Mouse (Mus musculus) neural tube, embryonic 14.5 days (tissue): ENCODE measurements around the gene Ewsr1. TPM values are rescaled to one million over a fixed set of nuclear protein-coding genes. Genes with fewer than 3 reads are reported as not detected.

Experiments used
- ATAC-seq: fragments of 200-750 bp; cut with Nextera tagmentation; 2 replicates; pipeline ENCODE4 v1.8.0; 2017; ENCODE audit warnings: low read depth, mild to moderate bottlenecking, moderate TSS enrichment, moderate library complexity
- H3K27ac ChIP-seq: fragments of 300-500 bp; sonication (generic); 2 replicates; pipeline ENCODE4 v1.5.1; 2014; ENCODE audit warnings: low read depth, mild to moderate bottlenecking, control low read depth, low read length, moderate library complexity, mixed read lengths
- H3K27me3 ChIP-seq: fragments of 300-500 bp; sonication (generic); 2 replicates; pipeline ENCODE4 v1.6.1; 2014; ENCODE audit warnings: low read length; ENCODE audit not compliant: control insufficient read depth, insufficient read depth
- H3K36me3 ChIP-seq: fragments of 300-500 bp; sonication (generic); 2 replicates; pipeline ENCODE4 v1.6.1; 2014; ENCODE audit warnings: low read length, mixed read lengths; ENCODE audit not compliant: control insufficient read depth, insufficient read depth
- H3K4me1 ChIP-seq: fragments of 300-500 bp; sonication (generic); 2 replicates; pipeline ENCODE4 v1.6.1; 2014; ENCODE audit warnings: low read length; ENCODE audit not compliant: control insufficient read depth, insufficient read depth
- H3K4me2 ChIP-seq: fragments of 300-500 bp; sonication (generic); 2 replicates; pipeline ENCODE4 v1.6.1; 2014; ENCODE audit warnings: mild to moderate bottlenecking, low read depth, low read length, control low read depth
- H3K4me3 ChIP-seq: fragments of 300-500 bp; sonication (generic); 2 replicates; pipeline ENCODE4 v1.5.1; 2014; ENCODE audit warnings: low read depth, low read length, control low read depth, mixed read lengths
- H3K9ac ChIP-seq: fragments of 300-500 bp; sonication (generic); replicated peaks from 2 replicates; pipeline ENCODE4 v1.6.1; 2014; ENCODE audit warnings: low read depth, mild to moderate bottlenecking, control low read depth, low read length, mixed read lengths
- H3K9me3 ChIP-seq: fragments of 300-500 bp; sonication (generic); 2 replicates; pipeline ENCODE4 v1.6.1; 2016; ENCODE audit warnings: low read length; ENCODE audit not compliant: control insufficient read depth
- WGBS: fragments of 180-500 bp; shearing (Covaris S2); extraction: QIAGEN DNeasy Blood & Tissue Kit; methylation state at CpG from one replicate; pipeline ENCODE4 v1.1.7; 2014; 5-methylcytosine and 5-hydroxymethylcytosine counted together
- polyA plus RNA-seq: library from polyadenylated mRNA; unstranded; fragments of >200 nt; fragmentation: Nextera tagmentation; extraction: Ambion mirVana; gene quantifications from 2 replicates; pipeline ENCODE4 v1.2.1, GENCODE M21; 2014

Gene Ewsr1
- polyA plus RNA-seq, 1 experiment from 2014 or later = 364 TPM

- H3K9ac ChIP-seq = no peak overlapping the region
- WGBS = 82% methylated on average over 18 of the region's 18 CpGs
- no peak overlapping the region for H3K27ac ChIP-seq
- H3K9me3 ChIP-seq = no peaks in the 10 kb centered on the region
- H3K4me1 ChIP-seq = no peaks in the 10 kb centered on the region
- peaks cover 51% of the 10 kb centered on the region for H3K36me3 ChIP-seq
- H3K4me3 ChIP-seq = no peak overlapping the region
- no peak for ATAC-seq
- no peaks in the 10 kb centered on the region for H3K27me3 ChIP-seq
- no peak overlapping the region for H3K4me2 ChIP-seq
These were observed 57.8 kb downstream of the Ewsr1 start for GRCm38 (mm10) chr11:5041144-5041780.

DNA sequence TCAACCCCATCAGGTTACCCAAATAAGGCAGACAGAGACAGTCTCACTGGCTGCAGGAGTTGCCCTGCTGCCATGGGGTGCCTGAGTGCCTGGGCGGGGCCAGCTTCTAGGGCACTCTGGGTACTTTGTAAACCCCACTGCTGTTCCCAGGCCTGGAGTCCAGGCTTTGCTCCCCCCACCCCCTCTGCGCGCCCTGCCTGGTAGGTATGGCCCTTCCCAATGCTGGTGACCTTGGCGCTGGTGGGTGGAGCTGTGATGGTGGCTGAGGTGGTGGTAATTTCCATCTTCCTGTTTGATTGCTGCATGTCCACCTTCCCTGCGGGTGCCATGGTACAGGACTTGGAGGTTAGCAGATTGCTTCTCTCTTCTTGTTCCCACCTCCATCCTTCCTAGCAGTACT, 58.5 kb downstream of the Ewsr1 start:
- no peak for ATAC-seq
- H3K4me3 ChIP-seq = no peak overlapping the region
- H3K4me2 ChIP-seq = no peak overlapping the region
- no peaks in the 10 kb centered on the region for H3K9me3 ChIP-seq
- H3K9ac ChIP-seq = no peak overlapping the region
- no peak overlapping the region for H3K27ac ChIP-seq
- peaks cover 51% of the 10 kb centered on the region for H3K36me3 ChIP-seq
- no peaks in the 10 kb centered on the region for H3K27me3 ChIP-seq
- WGBS = 96% methylated on average over 5 of the region's 5 CpGs
- H3K4me1 ChIP-seq = no peaks in the 10 kb centered on the region

DNA sequence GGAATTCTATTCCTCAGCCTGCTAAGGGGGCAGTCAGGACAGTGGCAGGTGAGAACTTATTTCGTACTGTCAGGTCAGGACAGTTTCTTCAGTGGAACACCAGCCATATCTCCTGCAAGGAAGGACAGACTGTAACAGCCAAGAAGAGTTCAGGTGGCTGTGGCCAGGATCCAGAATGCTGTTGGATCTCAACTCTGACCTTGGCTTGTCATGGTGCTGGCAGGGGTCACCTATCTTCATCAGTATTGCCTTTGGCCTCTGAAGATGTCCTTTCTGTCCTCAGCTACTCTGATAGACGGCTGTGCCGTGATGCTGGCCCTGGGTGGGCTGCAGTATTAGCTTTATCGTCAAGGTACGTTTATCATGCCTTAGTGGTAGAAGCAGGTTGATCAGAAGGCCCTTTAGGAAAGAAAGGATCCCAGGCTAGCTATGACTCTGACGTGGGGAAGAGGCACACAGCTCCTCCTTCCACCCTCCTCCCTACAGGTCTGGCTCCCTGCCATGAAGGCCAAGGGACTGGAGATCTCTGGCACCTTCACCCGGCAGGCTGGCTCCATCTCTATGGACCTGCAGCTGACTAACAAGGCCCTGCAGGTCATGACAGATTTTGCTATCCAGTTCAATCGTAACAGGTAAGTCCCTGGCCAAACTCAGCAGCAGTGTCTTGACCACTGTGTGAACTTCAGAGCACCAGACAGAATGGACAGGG, 61.8 kb downstream of the Ewsr1 start:
- no peak overlapping the region for H3K9ac ChIP-seq
- H3K27me3 ChIP-seq = no peaks in the 10 kb centered on the region
- no peaks in the 10 kb centered on the region for H3K9me3 ChIP-seq
- no peak overlapping the region for H3K27ac ChIP-seq
- peaks cover 78% of the 10 kb centered on the region for H3K36me3 ChIP-seq
- H3K4me2 ChIP-seq = no peak overlapping the region
- H3K4me3 ChIP-seq = no peak overlapping the region
- ATAC-seq = no peak
- no peaks in the 10 kb centered on the region for H3K4me1 ChIP-seq
- 92% methylated on average over 8 of the region's 8 CpGs for WGBS

DNA sequence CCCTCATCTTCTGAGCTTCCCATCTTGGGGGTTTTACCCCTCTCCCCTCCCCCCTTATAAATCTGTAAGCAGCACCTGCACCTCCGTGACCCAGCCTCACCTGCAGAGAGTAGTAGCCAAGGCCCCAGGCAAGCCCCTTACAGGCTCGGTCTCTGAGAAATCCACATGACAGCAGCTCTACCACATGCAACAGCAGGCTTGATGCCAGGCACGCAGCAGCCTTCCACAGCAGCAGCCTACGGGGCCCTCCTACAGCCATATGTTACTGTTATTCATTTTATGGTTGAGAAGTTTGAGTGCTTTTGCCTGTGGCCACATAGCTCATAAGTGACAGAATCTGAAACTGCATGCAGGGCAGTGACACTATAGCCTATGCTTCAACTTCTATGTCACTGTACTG, 63.6 kb downstream of the Ewsr1 start:
- H3K4me1 ChIP-seq = no peaks in the 10 kb centered on the region
- ATAC-seq = no peak
- 84% methylated on average over 4 of the region's 4 CpGs for WGBS
- no peak overlapping the region for H3K4me3 ChIP-seq
- H3K9me3 ChIP-seq = no peaks in the 10 kb centered on the region
- no peak overlapping the region for H3K4me2 ChIP-seq
- H3K36me3 ChIP-seq = peaks cover 77% of the 10 kb centered on the region
- H3K9ac ChIP-seq = no peak overlapping the region
- no peak overlapping the region for H3K27ac ChIP-seq
- no peaks in the 10 kb centered on the region for H3K27me3 ChIP-seq

GRCm38 (mm10) chr11:5033136-5033535, 65.9 kb downstream of the Ewsr1 start:
- H3K27ac ChIP-seq = no peak overlapping the region
- 84% methylated on average over 3 of the region's 3 CpGs for WGBS
- no peak overlapping the region for H3K4me2 ChIP-seq
- no peaks in the 10 kb centered on the region for H3K27me3 ChIP-seq
- peaks cover 74% of the 10 kb centered on the region for H3K36me3 ChIP-seq
- no peaks in the 10 kb centered on the region for H3K4me1 ChIP-seq
- ATAC-seq = no peak
- no peak overlapping the region for H3K9ac ChIP-seq
- H3K4me3 ChIP-seq = no peak overlapping the region
- H3K9me3 ChIP-seq = no peaks in the 10 kb centered on the region

GRCm38 (mm10) chr11:5032706-5033105, 66.4 kb downstream of the Ewsr1 start:
- Histone ChIP-seq H3K4me3 (no peak overlapping the region), H3K27ac (no peak overlapping the region), H3K27me3 (no peaks in the 10 kb centered on the region), H3K9me3 (no peaks in the 10 kb centered on the region), H3K36me3 (peaks cover 74% of the 10 kb centered on the region), H3K4me1 (no peaks in the 10 kb centered on the region), H3K9ac (no peak overlapping the region), H3K4me2 (no peak overlapping the region)
- ATAC-seq = no peak
- WGBS = 95% methylated on average over 10 of the region's 10 CpGs

DNA sequence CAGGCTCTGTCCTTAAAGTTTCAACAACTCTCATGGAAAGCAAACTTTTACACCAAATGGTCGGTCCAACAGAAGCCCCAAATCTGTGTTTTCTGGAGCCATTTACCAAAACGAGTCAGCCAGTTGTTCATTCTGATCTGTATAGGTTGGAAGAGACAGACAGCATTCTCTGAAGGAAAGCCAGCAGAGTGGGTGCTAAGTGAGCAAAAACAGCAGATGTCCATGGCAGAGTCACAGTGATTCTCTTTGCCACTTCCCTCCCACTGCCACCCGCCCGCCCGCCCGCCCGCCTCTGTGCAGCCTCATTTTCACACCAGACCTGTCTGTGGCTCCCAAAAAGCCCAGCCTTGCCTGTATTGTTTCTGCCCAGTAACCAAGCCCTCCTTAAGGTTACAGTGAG, 70.8 kb downstream of the Ewsr1 start:
- no peak overlapping the region for H3K4me3 ChIP-seq
- peaks cover 81% of the 10 kb centered on the region for H3K36me3 ChIP-seq
- no peak overlapping the region for H3K4me2 ChIP-seq
- no peaks in the 10 kb centered on the region for H3K27me3 ChIP-seq
- no peak for ATAC-seq
- H3K9me3 ChIP-seq = no peaks in the 10 kb centered on the region
- no peak overlapping the region for H3K27ac ChIP-seq
- 93% methylated on average over 7 of the region's 7 CpGs for WGBS
- H3K4me1 ChIP-seq = no peaks in the 10 kb centered on the region
- no peak overlapping the region for H3K9ac ChIP-seq

GRCm38 (mm10) chr11:5025108-5025507, 74.0 kb downstream of the Ewsr1 start:
- H3K27ac ChIP-seq = no peak overlapping the region
- no peak overlapping the region for H3K4me3 ChIP-seq
- no peaks in the 10 kb centered on the region for H3K9me3 ChIP-seq
- 95% methylated on average over 1 of the region's 1 CpGs for WGBS
- no peaks in the 10 kb centered on the region for H3K4me1 ChIP-seq
- H3K27me3 ChIP-seq = no peaks in the 10 kb centered on the region
- H3K36me3 ChIP-seq = peaks cover 69% of the 10 kb centered on the region
- H3K4me2 ChIP-seq = no peak overlapping the region
- no peak for ATAC-seq
- no peak overlapping the region for H3K9ac ChIP-seq
